Mouse (Mus musculus) MEL (cell line): ENCODE measurements at regions not wholly inside any gene's neighbourhood (a gene's known extent, or its start where the extent isn't known, plus 50 kb on each side); places are given as distances from the start of the nearest gene placed in this dataset.

Experiments used
- DNase-seq: peaks from one replicate; pipeline ENCODE4 v3.0.0; 2011; ENCODE audit warnings: low read depth, low spot score
- H3K27ac ChIP-seq: 2 replicates; pipeline ENCODE4 v1.5.1; 2012; ENCODE audit warnings: low read depth, mild to moderate bottlenecking, control low read depth, low read length, moderate library complexity; ENCODE audit not compliant: control insufficient read depth
- H3K27me3 ChIP-seq, 2 experiments: fragments of 150-350 bp in 1 of 2; sonication (generic) in 1 of 2; 2 replicates each; pipeline ENCODE4 v1.6.1; 2012; ENCODE audit warnings: low read length in 2 of 2, mild to moderate bottlenecking in 2 of 2, improper control_type of control experiment in 1 of 2, moderate library complexity in 1 of 2; ENCODE audit not compliant: insufficient read depth in 2 of 2, control insufficient read depth in 1 of 2
- H3K36me3 ChIP-seq, 2 experiments: 2 replicates each; pipeline ENCODE4 v1.6.1; 2012 to 2014; ENCODE audit warnings: low read length in 2 of 2, improper control_type of control experiment in 1 of 2, inconsistent platforms in 1 of 2, mild to moderate bottlenecking in 1 of 2; ENCODE audit not compliant: insufficient read depth in 2 of 2, control insufficient read depth in 1 of 2
- H3K4me1 ChIP-seq, 2 experiments: fragments of 150-350 bp in 1 of 2; sonication (generic) in 1 of 2; 2 replicates each; pipeline ENCODE4 v1.6.1; 2012; ENCODE audit warnings: low read length in 2 of 2, improper control_type of control experiment in 1 of 2, mild to moderate bottlenecking in 1 of 2; ENCODE audit not compliant: insufficient read depth in 2 of 2, control insufficient read depth in 1 of 2
- H3K4me3 ChIP-seq, 2 experiments: fragments of 150-350 bp in 1 of 2; sonication (generic) in 1 of 2; 2 replicates each; pipeline ENCODE4 v1.5.1; 2012; ENCODE audit warnings: low read depth in 2 of 2, low read length in 2 of 2, mild to moderate bottlenecking in 2 of 2, moderate library complexity in 2 of 2, control low read depth in 1 of 2, improper control_type of control experiment in 1 of 2; ENCODE audit not compliant: control insufficient read depth in 1 of 2, insufficient read depth in 1 of 2
- H3K79me2 ChIP-seq: 2 replicates; pipeline ENCODE4 v1.6.1; 2012; ENCODE audit warnings: mild to moderate bottlenecking, low read length, moderate library complexity; ENCODE audit not compliant: control insufficient read depth, poor library complexity, insufficient read depth
- H3K9ac ChIP-seq: 2 replicates; pipeline ENCODE4 v1.6.1; 2012; ENCODE audit warnings: low read depth, mild to moderate bottlenecking, control low read depth, low read length, moderate library complexity; ENCODE audit not compliant: control insufficient read depth, poor library complexity, severe bottlenecking
- H3K9me3 ChIP-seq: fragments of 150-350 bp; sonication (generic); replicated peaks from 2 replicates; pipeline ENCODE4 v1.6.1; 2012; ENCODE audit warnings: mild to moderate bottlenecking, low read length, improper control_type of control experiment, moderate library complexity; ENCODE audit not compliant: insufficient read depth
- CHD1 ChIP-seq: IDR thresholded peaks from 2 replicates; pipeline ENCODE4 v1.6.1; 2012; ENCODE audit warnings: low read depth, mild to moderate bottlenecking, inconsistent platforms, low read length, improper control_type of control experiment
- CTCF ChIP-seq, 3 experiments: IDR thresholded peaks in 2 of 3; conservative IDR thresholded peaks in 1 of 3; 2 replicates each; pipeline ENCODE4 v1.5.1; 2011 to 2012; ENCODE audit warnings: low read length in 3 of 3, low read depth in 2 of 3, mild to moderate bottlenecking in 2 of 3, improper control_type of control experiment in 1 of 3, inconsistent platforms in 1 of 3, mixed read lengths in 1 of 3, moderate library complexity in 1 of 3; ENCODE audit not compliant: control insufficient read depth in 1 of 3, insufficient read depth in 1 of 3, poor library complexity in 1 of 3, severe bottlenecking in 1 of 3
- ELF1 ChIP-seq: IDR thresholded peaks from 2 replicates; pipeline ENCODE4 v1.6.1; 2014; ENCODE audit warnings: low read depth, mild to moderate bottlenecking, inconsistent platforms, low read length, improper control_type of control experiment, moderate library complexity
- EP300 ChIP-seq, 2 experiments: IDR thresholded peaks; 2 replicates each; pipeline ENCODE4 v1.6.1; 2011; ENCODE audit warnings: improper control_type of control experiment in 2 of 2, low read length in 2 of 2, low read depth in 1 of 2, mild to moderate bottlenecking in 1 of 2
- GABPA ChIP-seq: IDR thresholded peaks from 2 replicates; pipeline ENCODE4 v1.6.1; 2012; ENCODE audit warnings: low read depth, mild to moderate bottlenecking, inconsistent platforms, low read length, improper control_type of control experiment, moderate library complexity
- GATA1 ChIP-seq: IDR thresholded peaks from 2 replicates; pipeline ENCODE4 v1.6.1; 2011; ENCODE audit warnings: low read depth, low read length, improper control_type of control experiment
- HCFC1 ChIP-seq: IDR thresholded peaks from 2 replicates; pipeline ENCODE4 v1.6.1; 2012; ENCODE audit warnings: low read depth, mild to moderate bottlenecking, inconsistent platforms, low read length, improper control_type of control experiment, moderate library complexity
- MAFK ChIP-seq: IDR thresholded peaks from 2 replicates; pipeline ENCODE4 v1.6.1; 2011; ENCODE audit warnings: low read depth, mild to moderate bottlenecking, low read length, improper control_type of control experiment, borderline replicate concordance
- MAZ ChIP-seq: IDR thresholded peaks from 2 replicates; pipeline ENCODE4 v1.6.1; 2012; ENCODE audit warnings: low read depth, mild to moderate bottlenecking, inconsistent platforms, low read length, improper control_type of control experiment
- MEF2A ChIP-seq: IDR thresholded peaks from 2 replicates; pipeline ENCODE4 v1.6.1; 2014; ENCODE audit warnings: low read depth, mild to moderate bottlenecking, inconsistent platforms, low read length, improper control_type of control experiment; ENCODE audit not compliant: poor library complexity, insufficient replicate concordance, severe bottlenecking; ENCODE audit errors: extremely low read depth
- MYB ChIP-seq: IDR thresholded peaks from 2 replicates; pipeline ENCODE4 v1.6.1; 2011; ENCODE audit warnings: mild to moderate bottlenecking, low read depth, low read length, improper control_type of control experiment
- MYC ChIP-seq: IDR thresholded peaks from 2 replicates; pipeline ENCODE4 v1.6.1; 2011; ENCODE audit warnings: low read depth, mild to moderate bottlenecking, low read length, improper control_type of control experiment, moderate library complexity
- NELFE ChIP-seq: IDR thresholded peaks from 2 replicates; pipeline ENCODE4 v1.6.1; 2011; ENCODE audit warnings: low read depth, low read length, improper control_type of control experiment
- NRF1 ChIP-seq: IDR thresholded peaks from 2 replicates; pipeline ENCODE4 v1.6.1; 2014; ENCODE audit warnings: low read depth, mild to moderate bottlenecking, inconsistent platforms, low read length, improper control_type of control experiment, moderate library complexity; ENCODE audit not compliant: poor library complexity, insufficient read depth, severe bottlenecking
- POLR2AphosphoS2 ChIP-seq: IDR thresholded peaks from 2 replicates; pipeline ENCODE4 v1.6.1; 2011; ENCODE audit warnings: low read length, improper control_type of control experiment
- RAD21 ChIP-seq: IDR thresholded peaks from 2 replicates; pipeline ENCODE4 v1.6.1; 2011; ENCODE audit warnings: mild to moderate bottlenecking, low read depth, low read length, improper control_type of control experiment
- RCOR1 ChIP-seq: IDR thresholded peaks from 2 replicates; pipeline ENCODE4 v1.6.1; 2012; ENCODE audit warnings: low read depth, mild to moderate bottlenecking, inconsistent platforms, low read length, improper control_type of control experiment
- SMC3 ChIP-seq: IDR thresholded peaks from 2 replicates; pipeline ENCODE4 v1.6.1; 2011; ENCODE audit warnings: low read depth, low read length, improper control_type of control experiment
- TBP ChIP-seq: IDR thresholded peaks from 2 replicates; pipeline ENCODE4 v1.8.0; 2011; ENCODE audit warnings: low read depth, low read length, improper control_type of control experiment
- UBTF ChIP-seq: IDR thresholded peaks from 2 replicates; pipeline ENCODE4 v1.6.1; 2012; ENCODE audit warnings: low read depth, mild to moderate bottlenecking, inconsistent platforms, low read length, improper control_type of control experiment, moderate library complexity, borderline replicate concordance; ENCODE audit not compliant: insufficient read depth
- USF1 ChIP-seq: IDR thresholded peaks from 2 replicates; pipeline ENCODE4 v1.6.1; 2014; ENCODE audit warnings: low read depth, mild to moderate bottlenecking, inconsistent platforms, low read length, improper control_type of control experiment, moderate library complexity
- USF2 ChIP-seq, 2 experiments: IDR thresholded peaks; 2 replicates each; pipeline ENCODE4 v1.6.1; 2011 to 2012; ENCODE audit warnings: improper control_type of control experiment in 2 of 2, low read length in 2 of 2, borderline replicate concordance in 1 of 2, inconsistent platforms in 1 of 2, low read depth in 1 of 2, mild to moderate bottlenecking in 1 of 2; ENCODE audit not compliant: insufficient read depth in 1 of 2
- ZC3H11A ChIP-seq: IDR thresholded peaks from 2 replicates; pipeline ENCODE4 v1.6.1; 2012; ENCODE audit warnings: low read depth, mild to moderate bottlenecking, inconsistent platforms, low read length, improper control_type of control experiment
- ZMIZ1 ChIP-seq: IDR thresholded peaks from 2 replicates; pipeline ENCODE4 v1.6.1; 2012; ENCODE audit warnings: low read depth, mild to moderate bottlenecking, inconsistent platforms, low read length, improper control_type of control experiment, moderate library complexity
- ZNF384 ChIP-seq: IDR thresholded peaks from 2 replicates; pipeline ENCODE4 v1.6.1; 2012; ENCODE audit warnings: low read depth, mild to moderate bottlenecking, inconsistent platforms, low read length, improper control_type of control experiment

- DNase-seq, result no peak
Observed at GRCm38 (mm10) chr1:128790881-128791280, 198.8 kb upstream of the Cxcr4 start.

GRCm38 (mm10) chr1:128789567-128790335, 197.7 kb upstream of the Cxcr4 start:
- H3K4me3 ChIP-seq, result no peak overlapping the region
- H3K9ac ChIP-seq, result no peak overlapping the region
- TF ChIP-seq NELFE, result no peak
- no peak for TF ChIP-seq MAFK
- no peak for TF ChIP-seq MAZ
- no peak for TF ChIP-seq MYC
- no peak for TF ChIP-seq SMC3
- TF ChIP-seq ZC3H11A, result no peak
- no peak for TF ChIP-seq ELF1
- TF ChIP-seq USF2 (IDR thresholded peaks at IDR 0.05; ENCODE audit: borderline replicate concordance in 1 of 2, insufficient read depth in 1 of 2, low read depth in 1 of 2, low read length in 2 of 2), result no peak
- TF ChIP-seq MEF2A, result no peak
- no peak for TF ChIP-seq UBTF
- TF ChIP-seq USF1, result no peak
- TF ChIP-seq TBP, result no peak
- no peaks in the 10 kb centered on the region for H3K27me3 ChIP-seq
- H3K79me2 ChIP-seq, result no peaks in the 10 kb centered on the region
- no peak for DNase-seq
- no peaks in the 10 kb centered on the region for H3K9me3 ChIP-seq
- no peaks in the 10 kb centered on the region for H3K4me1 ChIP-seq
- no peaks in the 10 kb centered on the region for H3K36me3 ChIP-seq
- H3K27ac ChIP-seq, result no peak overlapping the region

More at GRCm38 (mm10) chr1:128790881-128791280, 198.8 kb upstream of the Cxcr4 start:
- no peak overlapping the region for H3K4me3 ChIP-seq
- H3K9ac ChIP-seq, result no peak overlapping the region
- TF ChIP-seq GATA1 (no peak), MAFK (no peak), RAD21 (no peak), MYC (no peak), CHD1 (no peak), RCOR1 (no peak), GABPA (no peak), MYB (no peak), CTCF (IDR thresholded peaks at IDR 0.05 in 2 of 3, conservative IDR thresholded peaks at IDR 0.05 in 1 of 3; ENCODE audit: control insufficient read depth in 1 of 3, insufficient read depth in 1 of 3, low read depth in 2 of 3, low read length in 3 of 3, poor library complexity in 1 of 3, severe bottlenecking in 1 of 3) (no peak), EP300 (IDR thresholded peaks at IDR 0.05; ENCODE audit: low read depth in 1 of 2, low read length in 2 of 2) (no peak), USF2 (IDR thresholded peaks at IDR 0.05; ENCODE audit: borderline replicate concordance in 1 of 2, insufficient read depth in 1 of 2, low read depth in 1 of 2, low read length in 2 of 2) (no peak), USF1 (no peak), POLR2AphosphoS2 (no peak), NRF1 (no peak), ZNF384 (no peak), HCFC1 (no peak), ZC3H11A (no peak), ZMIZ1 (no peak)
- TF ChIP-seq, all 39 proteins: peak for 0
- Histone ChIP-seq H3K36me3 (no peaks in the 10 kb centered on the region), H3K9me3 (no peaks in the 10 kb centered on the region), H3K27me3 (no peaks in the 10 kb centered on the region), H3K79me2 (no peaks in the 10 kb centered on the region), H3K4me1 (no peaks in the 10 kb centered on the region), H3K27ac (no peak overlapping the region)
